Mouse (Mus musculus): Measurements from ENCODE around the gene Bcl2l11.

- TF ChIP-seq GATA1 (IDR thresholded peaks at IDR 0.05; ENCODE audit: low read length) = no peak
- TF ChIP-seq TAL1 (IDR thresholded peaks at IDR 0.05; ENCODE audit: low read length) = no peak
Measured at GRCm38 (mm10) chr2:128174176-128174575, 48.3 kb downstream of the Bcl2l11 start.
